Mouse (Mus musculus) embryo, embryonic 10.5 days (tissue): ENCODE measurements around the gene Olfr180.

Experiments
- DNase-seq: peaks from one replicate; pipeline ENCODE4 v3.0.0-alpha.2; 2015; ENCODE audit warnings: low spot score

Olfr180 gene

DNA sequence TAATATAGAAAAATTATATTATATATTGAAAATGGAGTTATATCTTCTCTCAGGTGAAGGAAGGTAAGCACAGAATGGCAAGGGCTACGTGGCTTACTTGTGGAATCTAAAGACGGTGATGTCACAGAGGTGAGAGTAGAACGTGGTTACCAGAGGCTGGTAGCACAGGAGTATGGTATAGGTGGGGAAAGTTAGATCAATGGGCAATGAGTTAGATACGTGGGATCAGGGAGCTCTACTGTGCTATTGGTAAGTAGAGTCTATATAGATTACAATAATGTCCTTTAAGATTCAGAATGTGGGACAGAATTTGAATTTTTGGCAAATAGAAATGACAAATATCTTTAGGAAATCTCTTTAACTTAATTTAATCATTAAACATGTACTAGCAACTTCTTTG, at the start of gene Olfr180:
TSS of gene Olfr180 (minus strand) at position 101 of the 400 bp plus-strand sequence.
- DNase-seq = no peak

DNA sequence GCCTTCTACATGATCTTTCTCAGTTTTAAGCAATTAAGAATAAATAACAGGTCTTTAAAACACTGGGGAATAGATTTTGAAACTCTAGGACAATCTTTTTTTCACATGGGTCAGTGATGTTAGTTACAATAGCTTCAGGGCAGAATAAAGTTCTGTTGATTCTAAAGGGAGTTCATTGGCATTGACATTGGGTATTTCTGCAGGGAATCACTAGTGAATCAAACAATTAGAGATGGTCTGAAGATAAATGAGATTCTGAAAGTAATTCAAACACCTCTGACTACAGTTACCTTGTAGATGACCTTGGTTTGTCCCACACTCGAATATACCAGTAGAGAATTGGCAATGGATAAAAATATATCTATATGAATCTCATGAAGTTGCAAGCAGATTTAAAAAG, 537 bp downstream of the Olfr180 start, which contains the start of gene Olfr181:
TSS of gene Olfr181 (minus strand) at position 101 of the 400 bp plus-strand sequence.
- DNase-seq = no peak

DNA sequence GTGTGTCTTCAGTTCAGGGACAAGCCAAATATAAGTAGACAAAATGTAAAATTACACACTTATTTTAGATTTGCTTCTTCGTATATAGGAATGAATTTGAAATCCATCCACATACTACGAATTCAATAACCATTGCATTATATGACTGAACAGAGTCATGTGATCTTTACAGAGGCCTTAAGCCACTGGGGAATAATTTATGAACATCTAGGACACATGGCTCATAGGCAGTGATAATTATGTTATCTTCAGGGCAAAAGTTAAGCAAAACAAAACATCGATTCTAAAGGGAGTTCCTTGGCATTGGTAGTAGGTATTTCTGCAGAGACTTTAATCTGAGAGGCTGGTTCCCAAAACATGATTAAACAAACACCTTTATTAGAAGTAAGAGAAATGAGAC, 37.2 kb downstream of the Olfr180 start, which contains the start of gene Olfr178:
TSS of gene Olfr178 (minus strand) at position 101 of the 400 bp plus-strand sequence.
- DNase-seq = no peak

DNA sequence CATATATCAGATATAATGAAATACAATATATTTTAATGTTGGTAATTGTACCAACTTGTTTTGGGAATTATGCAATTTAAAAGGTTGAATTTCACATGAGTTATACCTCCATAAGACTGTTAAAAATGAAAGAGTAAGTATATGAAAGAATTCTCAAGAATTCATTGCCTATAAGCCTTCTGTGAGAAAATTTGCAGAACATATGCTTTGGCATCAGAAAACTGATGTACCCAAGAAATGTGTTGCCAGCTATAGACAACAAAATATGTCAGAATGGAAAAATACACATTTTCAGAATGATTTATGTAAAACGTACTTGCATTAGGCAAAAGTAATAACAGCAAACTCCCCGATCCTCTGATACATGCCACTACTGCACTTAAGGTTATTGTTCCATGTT, 44.8 kb downstream of the Olfr180 start:
- DNase-seq = no peak

DNA sequence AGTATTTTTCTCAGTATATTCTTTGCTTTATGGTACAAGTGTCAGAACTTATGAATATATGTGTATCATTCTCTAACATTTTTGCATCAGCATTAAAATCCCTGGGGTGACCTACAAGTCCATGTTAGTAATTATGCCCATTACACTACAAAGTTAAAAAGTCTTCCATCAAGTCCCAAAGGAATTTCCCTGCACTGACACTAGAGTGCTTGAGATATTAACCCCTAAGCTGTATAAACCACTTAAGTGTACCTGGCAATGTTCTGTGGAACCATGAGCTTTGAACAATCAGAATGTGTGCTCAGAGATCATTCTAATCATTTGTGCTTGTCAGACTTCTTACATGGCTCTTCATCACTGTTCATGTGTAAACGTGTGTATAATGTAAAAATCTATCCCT, 54.5 kb downstream of the Olfr180 start, which contains the start of gene Olfr177:
TSS of gene Olfr177 (minus strand) at position 101 of the 400 bp plus-strand sequence.
- DNase-seq = no peak
